Mouse (Mus musculus) heart, adult 2 months (tissue): ENCODE data around the gene Gm45808. TPM values are rescaled to one million over a fixed set of nuclear protein-coding genes. Genes with fewer than 3 reads are reported as not detected.

Experiments used
- DNase-seq, 2 experiments: peaks; one replicate each; pipeline ENCODE4 v3.0.0; 2021
- H3K27ac ChIP-seq: fragments of 200-600 bp; 2 replicates; pipeline ENCODE4 v1.8.1; 2022
- H3K27me3 ChIP-seq: fragments of 200-500 bp; 2 replicates; pipeline ENCODE4 v1.6.1; 2012; ENCODE audit warnings: mild to moderate bottlenecking, low read length, inconsistent platforms, mixed read lengths; ENCODE audit not compliant: control insufficient read depth, insufficient read depth
- H3K36me3 ChIP-seq: fragments of 200-500 bp; 2 replicates; pipeline ENCODE4 v1.6.1; 2012; ENCODE audit warnings: low read length, inconsistent platforms; ENCODE audit not compliant: control insufficient read depth, insufficient read depth
- H3K4me1 ChIP-seq: fragments of 200-500 bp; 2 replicates; pipeline ENCODE4 v1.6.1; 2011; ENCODE audit warnings: low read length; ENCODE audit not compliant: control insufficient read depth, insufficient read depth
- H3K4me3 ChIP-seq: fragments of 200-600 bp; 2 replicates; pipeline ENCODE4 v1.8.1; 2022
- H3K79me2 ChIP-seq: fragments of 200-500 bp; replicated peaks from 2 replicates; pipeline ENCODE4 v1.6.1; 2012; ENCODE audit warnings: mild to moderate bottlenecking, inconsistent platforms, low read length, moderate library complexity, mixed read lengths; ENCODE audit not compliant: control insufficient read depth, insufficient read depth
- H3K9ac ChIP-seq: fragments of 200-500 bp; 2 replicates; pipeline ENCODE4 v1.6.1; 2012; ENCODE audit warnings: low read depth, mild to moderate bottlenecking, control low read depth, inconsistent platforms, low read length, mixed read lengths
- CTCF ChIP-seq: fragments of 200-600 bp; IDR thresholded peaks from 2 replicates; pipeline ENCODE4 v1.8.1; 2022; ENCODE audit warnings: antibody characterized with exemption, mild to moderate bottlenecking, moderate library complexity
- EP300 ChIP-seq: fragments of 200-500 bp; IDR thresholded peaks from 2 replicates; pipeline ENCODE4 v1.6.1; 2011; ENCODE audit warnings: low read depth, low read length, control low read depth; ENCODE audit not compliant: insufficient read depth
- POLR2A ChIP-seq: fragments of 200-500 bp; IDR thresholded peaks from 2 replicates; pipeline ENCODE4 v1.6.1; 2011; ENCODE audit warnings: mild to moderate bottlenecking, low read depth, low read length, control low read depth; ENCODE audit not compliant: insufficient read depth
- WGBS: fragments of 180-500 bp; shearing (Covaris S2); methylation state at CpG from one replicate; pipeline ENCODE4 v1.1.7; 2018; 5-methylcytosine and 5-hydroxymethylcytosine counted together
- intact Hi-C: fragments of 180-260 bp; cut with DNase I; formaldehyde crosslinking; loops from one replicate; pipeline ENCODE4 v1.15.1; 2025
- polyA plus RNA-seq: library from polyadenylated mRNA; depleted of rRNA; stranded (reverse); fragments of >200 nt; gene quantifications from 2 replicates; pipeline ENCODE4 v1.2.3, GENCODE M21; 2012
- total RNA-seq, 2 experiments: library from RNA; stranded (reverse); gene quantifications; 2 replicates each; pipeline ENCODE4 v1.2.3; 2021

Gm45808 gene
- total and polyA plus RNA-seq, 3 experiments: 1.6 to 8.1 (median 4.8) TPM

DNA sequence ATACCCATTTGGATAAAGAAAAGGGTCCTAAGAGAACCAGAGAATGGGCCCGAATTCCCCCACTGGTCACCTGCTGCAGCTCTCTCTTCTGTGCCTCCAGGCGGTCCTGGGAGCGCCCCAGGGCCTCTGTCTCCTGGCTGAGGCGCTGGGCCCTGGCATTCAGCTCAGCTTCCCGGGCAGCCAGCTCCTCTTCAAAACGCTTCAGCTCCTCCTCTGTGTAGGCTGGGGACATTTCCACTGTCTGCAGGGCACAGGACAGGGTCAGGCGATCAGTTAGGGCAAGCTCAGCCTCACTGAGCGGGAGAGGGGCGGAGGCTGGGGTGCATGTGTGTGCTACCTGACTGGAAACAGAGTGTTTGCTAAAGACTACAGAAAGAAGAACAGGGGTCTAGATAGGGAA, 7.9 kb upstream of the Gm45808 start:
- Histone ChIP-seq H3K4me3 (no peak overlapping the region), H3K79me2 (no peaks in the 10 kb centered on the region), H3K27ac (peak overlapping the region; percentile 82), H3K27me3 (no peaks in the 10 kb centered on the region), H3K9ac (no peak overlapping the region), H3K4me1 (peaks cover 2% of the 10 kb centered on the region), H3K36me3 (no peaks in the 10 kb centered on the region)
- TF ChIP-seq CTCF (no peak), POLR2A (no peak), EP300 (no peak)
- intact Hi-C loops: loop anchor here (2.0 kb wide), 1 partner anchor 14 kb away; no protein-coding TSS in a partner anchor
- 68% methylated on average over 9 of the region's 9 CpGs for WGBS
- peak; percentile 46 to 59 for DNase-seq

GRCm38 (mm10) chr7:45492951-45493350, 6.3 kb upstream of the Gm45808 start:
- no peak overlapping the region for H3K4me3 ChIP-seq
- H3K36me3 ChIP-seq: no peaks in the 10 kb centered on the region
- TF ChIP-seq EP300: peak; percentile 58; the same call in 1 of the 2 replicates
- no peak for TF ChIP-seq CTCF
- peaks cover 4% of the 10 kb centered on the region for H3K4me1 ChIP-seq
- WGBS: 57% methylated on average over 5 of the region's 5 CpGs
- H3K79me2 ChIP-seq: no peaks in the 10 kb centered on the region
- H3K27ac ChIP-seq: peak overlapping the region; percentile 82
- no peak overlapping the region for H3K9ac ChIP-seq
- H3K27me3 ChIP-seq: no peaks in the 10 kb centered on the region
- intact Hi-C loops: loop anchor here (2.0 kb wide), 1 partner anchor 32 kb away; no protein-coding TSS in a partner anchor
- peak; percentile 52 to 62 for DNase-seq

GRCm38 (mm10) chr7:45492225-45492844, 5.7 kb upstream of the Gm45808 start:
- H3K79me2 ChIP-seq: no peaks in the 10 kb centered on the region
- intact Hi-C loops: loop anchor here (2.0 kb wide), 1 partner anchor 32 kb away; no protein-coding TSS in a partner anchor
- WGBS: 93% methylated on average over 8 of the region's 8 CpGs
- no peak for DNase-seq
- no peaks in the 10 kb centered on the region for H3K36me3 ChIP-seq
- H3K4me3 ChIP-seq: no peak overlapping the region
- no peaks in the 10 kb centered on the region for H3K27me3 ChIP-seq
- H3K4me1 ChIP-seq: peaks cover 4% of the 10 kb centered on the region
- TF ChIP-seq POLR2A: no peak
- TF ChIP-seq EP300: no peak
- no peak for TF ChIP-seq CTCF
- peak overlapping the region; percentile 82 for H3K27ac ChIP-seq
- no peak overlapping the region for H3K9ac ChIP-seq

DNA sequence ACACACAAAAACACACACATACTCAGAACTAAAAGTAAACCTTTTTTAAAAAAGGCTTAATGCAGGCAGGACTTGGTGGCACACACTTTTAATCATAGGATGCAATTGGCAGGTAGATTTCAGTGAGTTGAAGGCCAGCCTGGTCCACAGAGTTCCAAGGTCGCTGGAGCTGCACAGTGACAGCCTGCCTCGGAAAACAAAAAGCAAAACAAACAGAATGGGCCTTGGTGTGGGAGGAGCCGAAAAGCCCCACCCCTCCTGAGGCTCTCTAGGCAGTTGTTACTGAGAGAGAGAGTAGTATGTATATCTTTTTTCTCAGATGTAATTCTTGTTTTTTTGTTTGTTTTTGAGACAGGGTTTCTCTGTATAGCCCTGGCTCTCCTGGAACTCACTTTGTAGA, 4.7 kb upstream of the Gm45808 start:
- 15% methylated on average over 3 of the region's 3 CpGs for WGBS
- Histone ChIP-seq H3K4me1 (peaks cover 4% of the 10 kb centered on the region), H3K79me2 (no peaks in the 10 kb centered on the region), H3K4me3 (no peak overlapping the region), H3K27me3 (no peaks in the 10 kb centered on the region), H3K27ac (peak overlapping the region; percentile 41; the same call in 1 of the 2 replicates), H3K36me3 (no peaks in the 10 kb centered on the region), H3K9ac (no peak overlapping the region)
- intact Hi-C loops: no loop called here
- TF ChIP-seq EP300 (no peak), CTCF (no peak), POLR2A (0 out of 2 replicates have a peak, but pooled peaks have one; percentile 8)
- no peak for DNase-seq

DNA sequence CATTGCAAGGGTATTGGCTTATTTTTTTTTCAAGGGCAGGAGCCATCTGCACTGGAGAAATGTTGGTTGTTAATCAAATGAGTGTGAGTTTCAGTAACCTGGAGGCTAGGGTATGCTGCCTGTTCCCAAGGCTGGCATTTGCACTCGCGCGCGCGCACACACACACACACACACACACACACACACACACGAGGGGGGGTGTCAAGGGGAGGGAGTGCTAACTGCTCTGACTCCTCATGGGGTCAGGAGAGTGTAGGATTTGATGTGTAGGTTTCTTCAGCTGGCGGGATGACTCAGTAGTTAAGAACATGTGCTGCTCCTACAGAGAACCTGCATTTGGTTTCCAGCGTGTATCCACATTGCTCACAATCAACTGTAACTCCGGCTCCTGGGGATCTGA, 4.2 kb upstream of the Gm45808 start:
- intact Hi-C loops: no loop called here
- peak overlapping the region; percentile 41; the same call in 1 of the 2 replicates for H3K27ac ChIP-seq

GRCm38 (mm10) chr7:45489578-45489977, 3.0 kb upstream of the Gm45808 start:
- peaks cover 4% of the 10 kb centered on the region for H3K4me1 ChIP-seq
- no peaks in the 10 kb centered on the region for H3K79me2 ChIP-seq
- TF ChIP-seq CTCF (no peak), EP300 (no peak), POLR2A (no peak)
- no peak overlapping the region for H3K9ac ChIP-seq
- H3K27me3 ChIP-seq: no peaks in the 10 kb centered on the region
- intact Hi-C loops: no loop called here
- no peak for DNase-seq
- H3K27ac ChIP-seq: no peak overlapping the region
- no peak overlapping the region for H3K4me3 ChIP-seq
- WGBS: 73% methylated on average over 7 of the region's 7 CpGs
- H3K36me3 ChIP-seq: no peaks in the 10 kb centered on the region

More for the DNA sequence above, 4.2 kb upstream of the Gm45808 start:
- Histone ChIP-seq H3K9ac (no peak overlapping the region), H3K4me3 (no peak overlapping the region), H3K27me3 (no peaks in the 10 kb centered on the region), H3K36me3 (no peaks in the 10 kb centered on the region), H3K4me1 (peaks cover 4% of the 10 kb centered on the region), H3K79me2 (no peaks in the 10 kb centered on the region)
- WGBS: 54% methylated on average over 9 of the region's 9 CpGs
- DNase-seq: no peak
- no peak for TF ChIP-seq CTCF
